Mouse (Mus musculus) gonadal fat pad, adult 2 months (tissue): ENCODE results near the gene Pth1r. TPM values are rescaled to one million over a fixed set of nuclear protein-coding genes. Genes with fewer than 3 reads are reported as not detected.

Experiments
- DNase-seq: peaks from one replicate; pipeline ENCODE4 v3.0.0-alpha.2; 2012; ENCODE audit warnings: low read depth
- polyA plus RNA-seq: library from polyadenylated mRNA; depleted of rRNA; stranded (reverse); fragments of >200 nt; gene quantifications from 2 replicates; pipeline ENCODE4 v1.2.3, GENCODE M21; 2012

Gene Pth1r
- polyA plus RNA-seq, 1 experiment = 35.6 TPM

GRCm38 (mm10) chr9:110750404-110751187 lies 3.7 kb upstream of the Pth1r start:
- no peak for DNase-seq

GRCm38 (mm10) chr9:110748451-110748850 lies 1.5 kb upstream of the Pth1r start:
- DNase-seq = no peak

GRCm38 (mm10) chr9:110746238-110746637 lies 707 bp downstream of the Pth1r start:
- no peak for DNase-seq

GRCm38 (mm10) chr9:110745752-110746151 lies 1.2 kb downstream of the Pth1r start:
- no peak for DNase-seq

- DNase-seq = no peak
Measured at GRCm38 (mm10) chr9:110743456-110744323, 3.3 kb downstream of the Pth1r start.

GRCm38 (mm10) chr9:110742951-110743455 lies 3.9 kb downstream of the Pth1r start:
- DNase-seq = no peak

GRCm38 (mm10) chr9:110742295-110742950 lies 4.5 kb downstream of the Pth1r start:
- no peak for DNase-seq

- no peak for DNase-seq
Measured at GRCm38 (mm10) chr9:110741711-110742294, 5.1 kb downstream of the Pth1r start, which contains the start of gene Myl3. TSS of gene Myl3 (plus strand) at chr9:110741861.

GRCm38 (mm10) chr9:110739961-110740360 lies 7.0 kb downstream of the Pth1r start:
- no peak for DNase-seq

- DNase-seq = no peak
Measured at GRCm38 (mm10) chr9:110738054-110738453, 8.9 kb downstream of the Pth1r start.

- DNase-seq = no peak
Measured at GRCm38 (mm10) chr9:110736362-110736761, 10.6 kb downstream of the Pth1r start.

GRCm38 (mm10) chr9:110734154-110734553 lies 12.8 kb downstream of the Pth1r start:
- no peak for DNase-seq

- no peak for DNase-seq
Measured at GRCm38 (mm10) chr9:110733102-110733501, 13.8 kb downstream of the Pth1r start.

- peak; percentile 42 for DNase-seq
Measured at GRCm38 (mm10) chr9:110732623-110733022, 14.3 kb downstream of the Pth1r start.

GRCm38 (mm10) chr9:110731859-110732258 lies 15.1 kb downstream of the Pth1r start:
- no peak for DNase-seq

GRCm38 (mm10) chr9:110729841-110730240 lies 17.1 kb downstream of the Pth1r start:
- no peak for DNase-seq

GRCm38 (mm10) chr9:110726867-110727266 lies 20.1 kb downstream of the Pth1r start:
- no peak for DNase-seq

GRCm38 (mm10) chr9:110725721-110726135 lies 21.2 kb downstream of the Pth1r start:
- DNase-seq = no peak

- DNase-seq = no peak
Measured at GRCm38 (mm10) chr9:110722060-110722459, 24.9 kb downstream of the Pth1r start.

- no peak for DNase-seq
Measured at GRCm38 (mm10) chr9:110719977-110720376, 27.0 kb downstream of the Pth1r start.

GRCm38 (mm10) chr9:110718810-110719209 lies 28.1 kb downstream of the Pth1r start:
- no peak for DNase-seq

- no peak for DNase-seq
Measured at GRCm38 (mm10) chr9:110718071-110718470, 28.9 kb downstream of the Pth1r start.
